Mouse (Mus musculus): ENCODE measurements around the gene Slc25a36.

The Slc25a36 gene

DNA sequence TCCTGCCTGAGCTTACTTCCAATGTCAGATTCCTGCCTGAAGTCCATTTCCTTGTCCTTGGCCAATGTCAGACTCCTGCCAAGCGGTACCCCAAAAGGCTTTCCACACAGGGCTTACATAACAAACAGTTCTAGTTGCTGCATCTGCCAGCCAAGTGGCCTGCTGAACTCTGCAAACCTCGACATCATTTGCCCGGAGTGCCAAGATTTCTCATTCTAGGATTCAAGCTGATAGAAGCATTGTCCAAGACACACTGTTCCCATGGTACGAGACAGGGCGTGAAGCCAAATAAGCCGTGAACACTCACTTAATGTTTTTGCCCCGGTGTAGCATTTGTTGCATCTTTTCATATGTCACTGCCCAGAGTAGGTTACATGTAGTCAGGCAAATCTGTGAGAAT, 74.3 kb downstream of the Slc25a36 start:
- no peak for DNase-seq

DNA sequence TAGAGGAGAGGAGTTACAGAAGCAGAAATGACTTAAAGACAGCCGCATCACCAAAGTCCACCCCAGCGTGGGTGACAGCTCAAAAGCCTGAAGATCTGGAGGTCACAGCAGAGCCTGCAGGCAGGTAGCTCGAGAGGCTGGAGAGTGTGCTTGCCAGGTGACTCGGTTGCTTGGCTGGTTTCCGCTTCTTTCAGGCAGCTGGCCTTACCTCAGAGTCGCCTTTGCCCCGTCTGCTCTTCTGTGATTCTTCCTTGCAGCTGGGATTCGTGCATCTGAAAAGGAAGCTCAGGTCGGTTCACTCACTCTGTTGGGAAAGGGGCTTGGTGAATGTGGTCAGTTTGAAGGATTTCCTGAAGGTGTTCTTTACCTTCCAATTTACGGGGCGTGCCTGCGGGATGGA, 83.6 kb downstream of the Slc25a36 start:
- no peak for DNase-seq

DNA sequence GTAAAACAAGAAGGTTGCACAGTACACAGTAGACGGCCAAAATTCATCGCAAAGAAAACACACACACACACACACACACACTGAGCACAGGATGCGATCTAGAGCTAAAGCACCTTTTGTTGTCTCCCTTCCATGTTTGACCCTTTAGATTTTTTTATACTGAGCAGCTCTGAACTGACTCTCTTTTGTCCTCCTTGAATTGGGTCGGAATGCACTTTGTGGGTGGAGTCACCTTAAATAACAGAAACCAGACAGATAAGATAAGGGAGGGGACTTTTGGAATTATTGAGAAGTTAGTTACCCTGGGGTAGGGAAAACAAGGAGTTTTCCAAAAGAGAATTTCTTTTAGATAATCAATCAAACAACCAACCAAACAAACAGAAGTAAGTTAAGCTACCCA, 85.0 kb downstream of the Slc25a36 start:
- DNase-seq, result no peak
